Mouse (Mus musculus): ENCODE measurements at regions not wholly inside any gene's neighbourhood (a gene's known extent, or its start where the extent isn't known, plus 50 kb on each side); places are given as distances from the start of the nearest gene placed in this dataset.

DNA sequence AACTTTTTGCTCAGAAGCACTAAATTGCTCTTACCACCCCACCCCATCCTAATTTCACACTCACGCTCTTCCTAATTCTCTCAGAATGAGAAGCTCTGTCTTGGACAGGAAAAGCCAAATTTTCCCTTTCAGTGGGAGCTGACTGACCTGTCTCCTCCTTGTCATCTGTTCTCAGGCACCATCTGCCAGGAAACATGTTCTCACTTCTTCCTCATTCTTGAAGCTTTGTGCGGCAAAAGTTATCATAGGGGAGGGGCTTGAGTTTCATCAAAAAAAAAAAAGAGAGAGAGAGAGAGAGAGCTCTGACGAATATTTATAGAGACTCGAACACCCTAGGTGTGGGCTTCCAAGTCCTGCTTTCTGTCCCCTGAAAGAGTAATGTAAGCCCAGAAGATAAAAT lies 148.6 kb downstream of the Cyp26b1 start:
- H3K9me3 ChIP-seq (ENCODE audit: low read length): no peaks in the 10 kb centered on the region
- no peak overlapping the region for H3K27ac ChIP-seq (ENCODE audit: low read length)
- no peak for DNase-seq (ENCODE audit: low spot score)
- no peak for TF ChIP-seq CTCF (IDR thresholded peaks at IDR 0.05)
- no peak for TF ChIP-seq EP300 (IDR thresholded peaks at IDR 0.05)
- H3K4me2 ChIP-seq (replicated peaks; ENCODE audit: low read depth, low read length): no peak overlapping the region
- H3K9ac ChIP-seq (replicated peaks; ENCODE audit: low read depth): no peak overlapping the region
- 19% methylated on average over 4 of the region's 4 CpGs for WGBS
- no peaks in the 10 kb centered on the region for H3K27me3 ChIP-seq (replicated peaks; ENCODE audit: insufficient read depth, low read length)
- H3K4me1 ChIP-seq (ENCODE audit: insufficient read depth, low read depth, low read length): no peaks in the 10 kb centered on the region
- H3K4me3 ChIP-seq (ENCODE audit: low read depth, low read length): no peak overlapping the region
- no peak for ATAC-seq
- no peaks in the 10 kb centered on the region for H3K36me3 ChIP-seq (ENCODE audit: insufficient read depth, low read length)

DNA sequence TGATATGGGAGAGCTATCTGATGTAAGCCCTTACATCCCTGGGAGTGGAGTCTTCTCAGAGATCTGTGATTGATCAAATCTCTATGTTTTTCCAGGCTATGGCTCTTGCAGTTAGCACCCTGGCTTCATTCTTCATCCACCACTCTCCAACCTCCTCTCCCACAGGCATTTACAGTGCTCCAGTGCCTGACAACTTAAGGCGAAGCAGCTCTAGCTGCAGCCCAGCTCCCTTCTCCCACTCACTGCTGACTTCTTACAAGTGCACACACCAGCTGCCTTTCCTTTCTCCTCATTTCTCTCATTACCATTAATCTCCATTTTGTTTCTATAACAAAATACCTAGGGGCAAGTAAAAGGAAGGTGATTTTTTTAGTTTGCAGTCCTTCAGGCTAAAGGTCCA lies 151.0 kb downstream of the Cyp26b1 start:
- no peak overlapping the region for H3K9ac ChIP-seq (replicated peaks; ENCODE audit: low read depth)
- H3K27me3 ChIP-seq (replicated peaks; ENCODE audit: insufficient read depth, low read length): no peaks in the 10 kb centered on the region
- no peak overlapping the region for H3K4me2 ChIP-seq (replicated peaks; ENCODE audit: low read depth, low read length)
- H3K27ac ChIP-seq (ENCODE audit: low read length): no peak overlapping the region
- no peaks in the 10 kb centered on the region for H3K4me1 ChIP-seq (ENCODE audit: insufficient read depth, low read depth, low read length)
- no peak overlapping the region for H3K4me3 ChIP-seq (ENCODE audit: low read depth, low read length)
- H3K36me3 ChIP-seq (ENCODE audit: insufficient read depth, low read length): no peaks in the 10 kb centered on the region
- DNase-seq (ENCODE audit: low spot score): no peak
- no peaks in the 10 kb centered on the region for H3K9me3 ChIP-seq (ENCODE audit: low read length)
- no peak for TF ChIP-seq EP300 (IDR thresholded peaks at IDR 0.05)
- TF ChIP-seq CTCF (IDR thresholded peaks at IDR 0.05): no peak
- ATAC-seq: no peak
- 67% methylated on average over 1 of the region's 1 CpGs for WGBS

DNA sequence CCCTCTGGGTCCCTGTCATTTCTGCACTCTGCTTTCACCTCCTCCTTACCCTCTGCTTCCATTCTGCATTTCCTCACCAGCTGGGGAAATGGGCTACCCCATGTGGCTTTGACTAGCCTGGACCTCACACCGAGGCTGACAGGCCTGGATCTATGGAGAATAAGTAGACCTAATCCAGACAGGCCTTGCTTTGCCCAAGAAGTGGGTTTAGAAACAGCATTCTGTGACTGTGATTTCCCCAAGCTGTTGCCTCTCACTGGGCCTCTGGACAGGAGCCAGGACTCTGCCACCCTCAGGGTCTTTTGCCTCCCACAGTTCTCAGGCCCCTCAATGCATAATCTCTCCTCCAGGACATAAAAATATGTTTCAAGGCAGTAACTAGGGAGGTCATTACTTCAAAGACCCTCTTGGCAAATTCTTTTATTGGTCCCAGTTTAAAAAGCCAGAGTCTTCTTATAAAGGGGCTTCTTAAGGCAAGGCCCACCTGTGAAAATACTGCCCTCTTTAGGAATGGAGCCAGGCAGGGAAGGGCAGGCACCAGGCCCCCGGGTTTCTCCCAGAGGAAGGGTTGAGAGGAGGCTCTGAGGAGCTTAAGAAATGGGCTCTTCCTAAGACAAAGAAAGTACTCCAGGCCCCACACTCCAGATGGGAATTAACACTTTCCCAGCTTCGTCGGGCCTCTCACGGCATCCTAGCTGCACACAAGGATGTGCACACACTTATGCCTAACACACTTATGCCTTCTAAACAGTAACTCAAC lies 151.8 kb downstream of the Cyp26b1 start:
- Histone ChIP-seq H3K36me3 (ENCODE audit: insufficient read depth, low read length) (no peaks in the 10 kb centered on the region), H3K9me3 (ENCODE audit: low read length) (no peaks in the 10 kb centered on the region), H3K4me2 (replicated peaks; ENCODE audit: low read depth, low read length) (no peak overlapping the region), H3K27ac (ENCODE audit: low read length) (no peak overlapping the region), H3K9ac (replicated peaks; ENCODE audit: low read depth) (no peak overlapping the region), H3K4me1 (ENCODE audit: insufficient read depth, low read depth, low read length) (no peaks in the 10 kb centered on the region), H3K4me3 (ENCODE audit: low read depth, low read length) (no peak overlapping the region), H3K27me3 (replicated peaks; ENCODE audit: insufficient read depth, low read length) (no peaks in the 10 kb centered on the region)
- WGBS: 52% methylated on average over 5 of the region's 5 CpGs
- DNase-seq (ENCODE audit: low spot score): no peak
- no peak for ATAC-seq
- TF ChIP-seq CTCF (IDR thresholded peaks at IDR 0.05) (no peak), EP300 (IDR thresholded peaks at IDR 0.05) (no peak)

DNA sequence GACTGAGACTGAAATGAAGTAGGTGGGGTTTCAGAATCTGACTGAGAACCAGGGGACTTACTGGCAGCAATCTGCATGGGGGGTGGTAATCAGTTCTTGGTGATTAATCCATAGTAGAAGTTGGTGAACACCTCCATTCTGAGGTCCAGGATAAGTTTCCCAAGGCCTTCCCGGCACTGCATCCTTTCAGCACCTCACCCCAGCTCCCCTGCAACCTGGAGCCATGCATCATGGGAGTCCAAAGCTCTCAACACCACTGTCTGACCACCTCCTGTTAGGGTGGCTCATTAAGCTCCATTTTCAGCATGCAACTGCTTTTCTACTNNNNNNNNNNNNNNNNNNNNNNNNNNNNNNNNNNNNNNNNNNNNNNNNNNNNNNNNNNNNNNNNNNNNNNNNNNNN lies 157.0 kb downstream of the Cyp26b1 start:
- no peak for DNase-seq (ENCODE audit: low spot score)
- Histone ChIP-seq H3K36me3 (ENCODE audit: insufficient read depth, low read length) (no peaks in the 10 kb centered on the region), H3K9ac (replicated peaks; ENCODE audit: low read depth) (no peak overlapping the region), H3K4me1 (ENCODE audit: insufficient read depth, low read depth, low read length) (no peaks in the 10 kb centered on the region), H3K4me3 (ENCODE audit: low read depth, low read length) (no peak overlapping the region), H3K27me3 (replicated peaks; ENCODE audit: insufficient read depth, low read length) (no peaks in the 10 kb centered on the region), H3K9me3 (ENCODE audit: low read length) (no peaks in the 10 kb centered on the region), H3K27ac (ENCODE audit: low read length) (no peak overlapping the region), H3K4me2 (replicated peaks; ENCODE audit: low read depth, low read length) (no peak overlapping the region)
- no peak for ATAC-seq
- WGBS: 83% methylated on average over 1 of the region's 1 CpGs
- TF ChIP-seq CTCF (IDR thresholded peaks at IDR 0.05): no peak
- no peak for TF ChIP-seq EP300 (IDR thresholded peaks at IDR 0.05)

DNA sequence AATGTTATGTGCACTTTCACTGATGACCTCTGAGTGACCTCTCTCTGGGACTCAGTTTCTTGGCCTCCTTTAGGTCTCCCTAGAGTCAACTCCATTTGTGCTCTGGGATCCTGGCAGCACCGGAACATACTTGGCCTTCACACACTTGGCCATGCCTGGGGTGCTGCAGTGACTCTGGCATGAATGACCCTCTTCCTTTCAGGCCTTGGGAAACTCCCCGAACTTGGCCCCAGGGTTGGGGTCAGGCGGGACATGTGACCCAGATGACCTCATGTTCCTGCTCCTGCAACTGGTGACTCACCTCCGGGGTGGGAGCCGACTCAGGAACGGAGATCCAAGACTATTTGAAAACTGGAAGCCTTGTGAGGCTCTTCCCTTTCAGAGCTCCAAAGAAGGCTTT lies 159.2 kb downstream of the Cyp26b1 start:
- no peak overlapping the region for H3K27ac ChIP-seq (ENCODE audit: low read length)
- H3K9ac ChIP-seq (replicated peaks; ENCODE audit: low read depth): no peak overlapping the region
- H3K4me2 ChIP-seq (replicated peaks; ENCODE audit: low read depth, low read length): no peak overlapping the region
- no peaks in the 10 kb centered on the region for H3K4me1 ChIP-seq (ENCODE audit: insufficient read depth, low read depth, low read length)
- WGBS: 75% methylated on average over 6 of the region's 6 CpGs
- H3K9me3 ChIP-seq (ENCODE audit: low read length): no peaks in the 10 kb centered on the region
- TF ChIP-seq CTCF (IDR thresholded peaks at IDR 0.05) (no peak), EP300 (IDR thresholded peaks at IDR 0.05) (no peak)
- DNase-seq (ENCODE audit: low spot score) (no peak), ATAC-seq (no peak)
- H3K27me3 ChIP-seq (replicated peaks; ENCODE audit: insufficient read depth, low read length): no peaks in the 10 kb centered on the region
- no peak overlapping the region for H3K4me3 ChIP-seq (ENCODE audit: low read depth, low read length)
- H3K36me3 ChIP-seq (ENCODE audit: insufficient read depth, low read length): no peaks in the 10 kb centered on the region

DNA sequence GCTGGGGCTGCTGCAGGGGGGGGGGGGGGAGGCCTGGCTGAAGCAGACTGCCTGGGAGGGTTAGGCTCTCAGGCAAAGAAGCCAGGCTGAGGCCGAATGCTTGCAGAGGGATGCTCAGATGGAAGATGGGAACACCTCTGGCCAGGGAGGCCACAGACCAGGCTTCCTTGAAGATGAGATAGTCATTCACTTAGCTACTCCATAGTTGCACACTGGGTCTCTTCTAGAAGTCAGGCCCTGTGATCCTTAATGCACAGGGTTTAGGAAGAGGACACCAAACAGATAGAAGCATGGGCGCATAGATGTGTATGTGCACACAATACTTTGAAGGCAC lies 162.1 kb downstream of the Cyp26b1 start:
- ATAC-seq: no peak
- H3K9ac ChIP-seq (replicated peaks; ENCODE audit: low read depth): no peak overlapping the region
- H3K27me3 ChIP-seq (replicated peaks; ENCODE audit: insufficient read depth, low read length): no peaks in the 10 kb centered on the region
- no peaks in the 10 kb centered on the region for H3K4me1 ChIP-seq (ENCODE audit: insufficient read depth, low read depth, low read length)
- H3K27ac ChIP-seq (ENCODE audit: low read length): no peak overlapping the region
- H3K4me3 ChIP-seq (ENCODE audit: low read depth, low read length): no peak overlapping the region
- WGBS: 76% methylated on average over 2 of the region's 2 CpGs
- TF ChIP-seq EP300 (IDR thresholded peaks at IDR 0.05) (no peak), CTCF (IDR thresholded peaks at IDR 0.05) (no peak)
- no peak for DNase-seq (ENCODE audit: low spot score)
- H3K4me2 ChIP-seq (replicated peaks; ENCODE audit: low read depth, low read length): no peak overlapping the region
- no peaks in the 10 kb centered on the region for H3K9me3 ChIP-seq (ENCODE audit: low read length)
- H3K36me3 ChIP-seq (ENCODE audit: insufficient read depth, low read length): no peaks in the 10 kb centered on the region

Measured in lung, postnatal 0 days (tissue).